Mouse (Mus musculus) right cerebral cortex, postnatal 4 days (tissue): Measurements from ENCODE around the gene Kdm2b.

Experiments
- DNase-seq: peaks from one replicate; pipeline ENCODE4 v3.0.0-alpha.2; 2022

Kdm2b gene

GRCm38 (mm10) chr5:122989551-122990330, at the start of gene Kdm2b:
Gene Kdm2b, minus strand, starts transcription at chr5:122989823.
- DNase-seq: no peak

- no peak for DNase-seq
These were observed 49.6 kb upstream of the Kdm2b start for GRCm38 (mm10) chr5:123039120-123039752.

DNA sequence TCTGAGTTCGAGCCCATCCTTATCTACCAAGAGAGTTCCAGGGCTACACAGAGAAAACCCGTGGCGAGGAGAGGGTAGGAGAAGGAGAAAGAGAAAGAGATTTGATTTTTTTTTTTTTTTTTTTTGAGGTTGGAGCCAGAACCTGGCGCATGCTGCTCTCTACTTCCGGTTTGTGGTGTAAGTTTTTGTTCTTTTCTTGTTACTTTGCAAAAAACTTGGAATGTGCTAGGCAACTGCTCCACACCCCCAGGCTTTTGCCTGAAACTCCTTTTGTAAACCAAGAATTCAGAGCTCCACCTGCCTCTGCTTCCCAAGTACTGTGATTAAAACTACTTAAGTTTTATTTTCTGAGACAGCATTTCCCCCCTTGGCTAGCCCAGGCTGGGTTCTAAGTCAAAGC, 48.5 kb upstream of the Kdm2b start:
- DNase-seq: no peak

GRCm38 (mm10) chr5:123035564-123035963, 45.9 kb upstream of the Kdm2b start:
- no peak for DNase-seq

DNA sequence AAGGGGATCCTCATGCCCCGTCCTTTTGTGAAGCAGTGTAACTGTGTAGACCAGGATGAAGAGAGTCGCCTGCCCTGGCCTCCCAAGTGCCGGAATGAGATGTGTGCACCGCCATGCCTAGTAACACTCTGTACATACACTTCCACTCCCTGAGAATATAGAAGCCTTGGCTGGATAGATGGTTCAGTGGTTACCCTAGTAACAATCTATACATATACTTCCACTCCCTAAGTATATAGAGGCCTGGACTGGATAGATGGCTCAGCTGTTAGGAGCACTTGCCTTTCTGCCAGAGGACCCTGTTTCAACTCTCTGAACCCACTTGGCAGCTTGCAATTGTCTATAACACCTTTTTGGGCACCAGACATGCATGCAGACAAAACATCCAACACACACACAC, 45.5 kb upstream of the Kdm2b start:
- DNase-seq: no peak

- no peak for DNase-seq
These were observed 44.1 kb upstream of the Kdm2b start for GRCm38 (mm10) chr5:123033646-123034160.

GRCm38 (mm10) chr5:123031312-123031711, 41.7 kb upstream of the Kdm2b start:
- DNase-seq: no peak

- no peak for DNase-seq
These were observed 40.1 kb upstream of the Kdm2b start for GRCm38 (mm10) chr5:123029729-123030128.

GRCm38 (mm10) chr5:123027436-123027835, 37.8 kb upstream of the Kdm2b start:
- no peak for DNase-seq

- no peak for DNase-seq
These were observed 36.8 kb upstream of the Kdm2b start for GRCm38 (mm10) chr5:123026414-123026813.

DNA sequence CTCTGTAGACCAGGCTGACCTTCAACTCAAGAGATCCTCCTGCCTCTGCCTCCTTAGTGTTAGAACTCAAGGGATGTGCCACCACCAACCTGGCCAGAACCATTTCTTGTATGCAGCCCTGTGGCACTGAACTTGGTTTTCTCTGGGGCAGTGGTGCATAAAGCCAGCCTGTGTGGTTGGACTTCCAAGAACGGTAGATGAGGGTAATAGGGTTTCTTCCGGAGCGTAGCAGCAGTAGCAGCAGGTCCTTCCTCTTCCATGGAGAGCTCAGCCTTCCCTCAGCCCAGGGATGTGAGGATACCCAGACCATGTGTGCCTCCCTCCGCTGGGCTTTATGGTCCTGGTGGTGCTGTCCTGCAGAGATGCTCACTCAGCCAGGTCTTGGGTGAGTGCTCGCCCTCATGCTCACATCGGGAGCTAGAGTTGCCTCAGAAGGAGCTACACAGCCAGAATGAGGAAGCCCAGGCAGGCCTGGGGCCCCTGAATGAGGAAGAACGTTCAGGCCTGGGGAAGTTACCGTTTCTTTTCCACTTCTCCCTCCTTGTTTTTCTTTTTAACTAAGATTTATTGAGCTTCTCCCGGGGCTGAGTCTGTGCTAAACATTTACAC, 35.4 kb upstream of the Kdm2b start:
- no peak for DNase-seq

GRCm38 (mm10) chr5:123024312-123024711, 34.7 kb upstream of the Kdm2b start:
- DNase-seq: no peak

DNA sequence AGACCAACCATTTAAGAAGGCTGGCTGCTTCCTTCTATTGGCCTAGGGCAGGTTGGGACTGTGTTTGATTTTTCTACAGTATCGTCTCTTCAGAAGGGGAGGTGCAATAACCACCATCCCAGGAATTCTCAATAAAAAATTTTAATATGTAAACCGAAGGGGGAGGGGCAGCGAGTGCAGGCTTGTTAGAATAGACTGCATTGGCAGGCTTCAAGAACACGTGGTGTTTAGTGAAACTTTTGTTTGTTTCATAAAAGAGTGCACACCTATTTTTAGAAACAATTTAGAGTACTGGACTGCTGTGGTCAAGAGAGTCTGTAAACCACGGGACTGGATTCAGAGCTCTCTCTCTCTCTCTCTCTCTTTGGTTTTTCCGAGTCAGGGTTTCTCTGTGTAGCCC, 33.4 kb upstream of the Kdm2b start:
- DNase-seq: no peak

- DNase-seq: no peak
These were observed 31.8 kb upstream of the Kdm2b start for GRCm38 (mm10) chr5:123021438-123021837.

GRCm38 (mm10) chr5:123020426-123020825, 30.8 kb upstream of the Kdm2b start:
- DNase-seq: no peak

- no peak for DNase-seq
These were observed 29.9 kb upstream of the Kdm2b start for GRCm38 (mm10) chr5:123019336-123020016.

DNA sequence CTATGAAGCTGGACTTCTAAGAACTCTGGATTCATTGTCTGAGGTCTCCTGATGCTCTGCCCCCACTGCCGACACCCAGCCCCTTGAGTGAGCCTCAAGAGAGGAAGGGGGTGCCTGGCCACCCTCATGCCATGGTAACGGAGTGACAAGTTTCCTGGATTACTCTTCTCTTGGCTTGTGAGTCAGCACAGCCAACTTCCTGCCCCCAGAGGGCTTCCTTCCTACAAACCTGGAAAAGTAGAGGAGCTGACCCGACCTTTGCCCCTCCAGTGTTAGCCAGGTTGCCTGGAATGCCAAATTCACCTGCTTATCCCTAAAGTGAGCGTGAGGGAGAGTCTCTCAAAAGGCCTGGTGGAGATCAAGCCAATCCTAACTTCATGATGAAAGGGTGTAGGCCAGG, 27.9 kb upstream of the Kdm2b start:
- no peak for DNase-seq

DNA sequence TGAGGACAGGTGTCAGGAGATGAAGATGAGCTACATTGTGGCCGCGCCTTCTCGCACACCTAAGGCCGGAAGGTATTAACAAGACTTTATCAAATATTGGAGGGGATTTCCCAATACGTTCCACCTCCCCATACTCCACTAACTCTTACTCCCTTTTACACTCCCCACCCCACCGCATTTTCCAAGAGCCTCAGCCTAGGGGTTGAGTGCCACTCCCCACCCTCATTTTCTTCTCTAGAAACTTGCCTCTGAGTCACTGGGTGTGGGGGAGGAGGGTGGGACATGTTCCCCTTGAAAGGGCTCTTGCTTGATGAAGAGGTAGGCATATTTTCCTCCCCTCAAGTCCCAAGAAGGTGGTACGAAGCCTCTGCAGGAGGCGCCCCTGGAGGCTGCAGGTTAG, 26.3 kb upstream of the Kdm2b start:
- DNase-seq: no peak

DNA sequence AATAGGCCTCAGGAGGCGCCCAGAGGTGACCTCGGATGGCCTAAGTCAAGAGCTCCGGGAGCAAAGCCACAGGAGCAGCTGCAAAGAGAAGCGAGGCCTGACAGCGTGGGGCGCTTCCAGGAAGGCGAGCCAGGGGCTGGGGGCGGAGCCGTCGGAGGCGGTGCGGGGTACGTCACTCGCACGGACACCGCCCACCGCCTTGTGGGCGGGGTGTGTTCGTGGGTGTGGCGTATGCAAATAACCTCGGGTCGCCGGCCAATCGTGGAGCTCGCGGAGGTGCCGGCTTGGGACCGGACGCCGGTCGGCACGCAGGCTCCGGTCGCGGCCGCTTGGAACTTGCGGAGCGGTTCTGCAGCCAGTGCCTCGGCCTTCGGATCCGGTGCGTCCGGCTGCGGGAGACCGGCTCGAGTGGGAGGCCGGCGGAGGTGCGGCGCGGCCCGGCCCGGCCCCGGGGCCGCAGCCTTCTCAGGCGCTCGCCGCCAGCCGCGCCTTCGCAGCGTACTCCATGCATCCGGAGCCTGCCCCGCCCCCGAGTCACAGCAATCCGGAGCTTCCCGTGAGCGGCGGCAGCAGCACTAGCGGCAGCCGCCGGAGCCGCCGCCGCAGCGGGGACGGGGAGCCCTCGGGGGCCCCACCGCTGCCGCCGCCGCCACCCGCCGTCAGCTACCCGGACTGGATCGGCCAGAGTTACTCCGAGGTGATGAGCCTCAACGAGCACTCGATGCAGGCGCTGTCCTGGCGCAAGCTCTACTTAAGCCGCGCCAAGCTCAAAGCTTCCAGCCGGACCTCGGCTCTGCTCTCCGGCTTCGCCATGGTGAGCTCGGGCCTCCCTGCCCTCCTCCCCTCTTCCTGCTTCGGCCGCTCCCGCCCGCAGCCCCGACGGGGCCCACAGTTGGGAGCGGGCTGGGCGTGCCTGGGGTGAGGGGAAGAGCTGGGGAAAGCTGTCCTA, 25.4 kb upstream of the Kdm2b start, which contains the start of gene Orai1:
Gene Orai1 (plus strand): TSS at position 322 of the 949 bp plus-strand sequence.
- peak; percentile 89 for DNase-seq

- peak; percentile 63 for DNase-seq
These were observed 24.1 kb upstream of the Kdm2b start for GRCm38 (mm10) chr5:123013599-123014315.

GRCm38 (mm10) chr5:123011705-123012104, 22.1 kb upstream of the Kdm2b start:
- DNase-seq: no peak
